Mouse (Mus musculus): ENCODE data around the gene AC140267.1. TPM values are rescaled to one million over a fixed set of nuclear protein-coding genes. Genes with fewer than 3 reads are reported as not detected.
A peak's percentile ranks its signal among the peaks of the same experiment; 100 is the strongest.

Gene AC140267.1
- total and polyA plus RNA-seq, 3 experiments: 1.9 TPM; not detected in 2

DNA sequence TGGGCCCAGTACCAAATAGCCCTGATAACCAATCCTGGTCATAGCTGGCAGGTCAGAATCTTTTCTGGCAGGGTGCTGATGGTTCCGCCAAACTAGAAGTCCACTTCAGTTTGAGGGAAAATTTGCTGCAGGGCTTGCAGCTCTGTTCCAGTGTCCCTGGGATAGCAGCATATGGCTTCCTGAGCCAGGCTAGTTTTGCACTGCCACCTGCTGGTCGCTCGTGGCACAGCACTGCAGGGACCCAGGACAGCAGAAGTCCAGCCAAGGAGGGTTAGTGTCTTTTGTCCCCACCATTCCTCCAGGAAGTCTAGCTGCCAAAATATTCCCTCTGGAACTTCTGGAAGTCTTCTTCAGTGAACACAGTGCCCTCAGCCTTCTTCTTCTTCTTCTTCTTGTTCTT lies 25.0 kb downstream of the AC140267.1 start:
- TF ChIP-seq CHD1 (IDR thresholded peaks at IDR 0.05; ENCODE audit: low read depth, low read length) (no peak), CTCF (IDR thresholded peaks at IDR 0.05 in 2 of 3, conservative IDR thresholded peaks at IDR 0.05 in 1 of 3; ENCODE audit: control insufficient read depth in 1 of 3, insufficient read depth in 1 of 3, low read depth in 2 of 3, low read length in 3 of 3, poor library complexity in 1 of 3, severe bottlenecking in 1 of 3) (peak; percentile 88 to 98 (median 97)), RAD21 (IDR thresholded peaks at IDR 0.05; ENCODE audit: low read depth, low read length) (peak; percentile 59), MXI1 (IDR thresholded peaks at IDR 0.05; ENCODE audit: low read depth, low read length) (no peak), UBTF (IDR thresholded peaks at IDR 0.05; ENCODE audit: borderline replicate concordance, insufficient read depth, low read depth, low read length) (no peak), RCOR1 (IDR thresholded peaks at IDR 0.05; ENCODE audit: low read depth, low read length) (no peak), SMC3 (IDR thresholded peaks at IDR 0.05; ENCODE audit: low read depth, low read length) (peak; percentile 71), ZC3H11A (IDR thresholded peaks at IDR 0.05; ENCODE audit: low read depth, low read length) (no peak), MYC (IDR thresholded peaks at IDR 0.05; ENCODE audit: low read depth, low read length) (peak; percentile 44; the same call in 1 of the 2 replicates), MYB (IDR thresholded peaks at IDR 0.05; ENCODE audit: low read depth, low read length) (no peak)
- Histone ChIP-seq H3K4me3 (ENCODE audit: control insufficient read depth in 1 of 2, insufficient read depth in 1 of 2, low read depth in 2 of 2, low read length in 2 of 2) (no peak overlapping the region), H3K9ac (ENCODE audit: control insufficient read depth, low read depth, low read length, poor library complexity, severe bottlenecking) (no peak overlapping the region), H3K36me3 (ENCODE audit: control insufficient read depth in 1 of 2, insufficient read depth in 2 of 2, low read length in 2 of 2) (peaks cover 7 to 11% of the 10 kb centered on the region in 2 experiments; a peak in 3 of 4 replicates), H3K9me3 (replicated peaks; ENCODE audit: insufficient read depth, low read length) (no peaks in the 10 kb centered on the region), H3K27me3 (ENCODE audit: control insufficient read depth in 1 of 2, insufficient read depth in 2 of 2, low read length in 2 of 2) (no peaks in the 10 kb centered on the region), H3K27ac (ENCODE audit: control insufficient read depth, low read depth, low read length) (no peak overlapping the region), H3K4me1 (ENCODE audit: control insufficient read depth in 1 of 2, insufficient read depth in 2 of 2, low read length in 2 of 2) (peaks cover 0 to 11% of the 10 kb centered on the region in 2 experiments; a peak in 2 of 4 replicates), H3K79me2 (ENCODE audit: control insufficient read depth, insufficient read depth, low read length, poor library complexity) (peaks cover 30% of the 10 kb centered on the region)
- peak; percentile 84 for DNase-seq (ENCODE audit: low read depth, low spot score)

DNA sequence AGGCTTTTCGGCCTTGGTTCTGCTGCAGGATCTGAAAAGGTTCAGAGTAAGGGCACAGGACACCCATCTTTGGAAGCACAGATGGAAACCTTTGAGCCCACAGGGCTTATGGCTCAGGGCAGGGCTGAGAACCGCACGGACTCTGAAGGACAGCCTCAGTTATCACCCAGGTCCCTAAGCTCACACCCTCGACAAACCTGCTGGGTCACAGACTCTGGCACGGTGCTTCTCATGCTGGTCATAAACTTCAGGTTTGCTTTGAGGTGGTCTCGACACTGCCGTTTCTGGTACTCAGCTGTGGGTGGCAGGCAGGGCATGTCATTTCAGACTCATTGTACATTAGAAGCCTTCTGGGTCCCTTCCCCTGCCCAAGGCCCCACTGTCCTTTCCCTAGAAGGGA lies 25.5 kb downstream of the AC140267.1 start:
- Histone ChIP-seq H3K9ac (ENCODE audit: control insufficient read depth, low read depth, low read length, poor library complexity, severe bottlenecking) (no peak overlapping the region), H3K4me1 (ENCODE audit: control insufficient read depth in 1 of 2, insufficient read depth in 2 of 2, low read length in 2 of 2) (peaks cover 0 to 11% of the 10 kb centered on the region in 2 experiments; a peak in 2 of 4 replicates), H3K27me3 (ENCODE audit: control insufficient read depth in 1 of 2, insufficient read depth in 2 of 2, low read length in 2 of 2) (no peaks in the 10 kb centered on the region), H3K36me3 (ENCODE audit: control insufficient read depth in 1 of 2, insufficient read depth in 2 of 2, low read length in 2 of 2) (peaks cover 6 to 11% of the 10 kb centered on the region in 2 experiments; a peak in 3 of 4 replicates), H3K79me2 (ENCODE audit: control insufficient read depth, insufficient read depth, low read length, poor library complexity) (peaks cover 25% of the 10 kb centered on the region), H3K27ac (ENCODE audit: control insufficient read depth, low read depth, low read length) (no peak overlapping the region), H3K4me3 (ENCODE audit: control insufficient read depth in 1 of 2, insufficient read depth in 1 of 2, low read depth in 2 of 2, low read length in 2 of 2) (no peak overlapping the region), H3K9me3 (replicated peaks; ENCODE audit: insufficient read depth, low read length) (no peaks in the 10 kb centered on the region)
- DNase-seq (ENCODE audit: low read depth, low spot score): peak; percentile 16
- TF ChIP-seq EP300 (IDR thresholded peaks at IDR 0.05; ENCODE audit: low read depth in 1 of 2, low read length in 2 of 2): no peak
- TF ChIP-seq SMC3 (IDR thresholded peaks at IDR 0.05; ENCODE audit: low read depth, low read length): no peak
- no peak for TF ChIP-seq BHLHE40 (IDR thresholded peaks at IDR 0.05; ENCODE audit: borderline replicate concordance, low read depth, low read length)
- TF ChIP-seq TBP (IDR thresholded peaks at IDR 0.05; ENCODE audit: low read depth, low read length): no peak
- TF ChIP-seq UBTF (IDR thresholded peaks at IDR 0.05; ENCODE audit: borderline replicate concordance, insufficient read depth, low read depth, low read length): no peak
- no peak for TF ChIP-seq MAFK (IDR thresholded peaks at IDR 0.05; ENCODE audit: borderline replicate concordance, low read depth, low read length)
- no peak for TF ChIP-seq CHD2 (IDR thresholded peaks at IDR 0.05; ENCODE audit: low read length)
- TF ChIP-seq RCOR1 (IDR thresholded peaks at IDR 0.05; ENCODE audit: low read depth, low read length): no peak
- no peak for TF ChIP-seq GATA1 (IDR thresholded peaks at IDR 0.05; ENCODE audit: low read depth, low read length)
- no peak for TF ChIP-seq ZC3H11A (IDR thresholded peaks at IDR 0.05; ENCODE audit: low read depth, low read length)
- no peak for TF ChIP-seq MAZ (IDR thresholded peaks at IDR 0.05; ENCODE audit: low read depth, low read length)
- no peak for TF ChIP-seq POLR2AphosphoS5 (IDR thresholded peaks at IDR 0.05; ENCODE audit: borderline replicate concordance, low read depth, low read length)
- no peak for TF ChIP-seq CHD1 (IDR thresholded peaks at IDR 0.05; ENCODE audit: low read depth, low read length)
- TF ChIP-seq SIN3A (IDR thresholded peaks at IDR 0.05; ENCODE audit: low read length): no peak
- TF ChIP-seq JUND (IDR thresholded peaks at IDR 0.05; ENCODE audit: low read depth, low read length): no peak
- TF ChIP-seq MAX (IDR thresholded peaks at IDR 0.05; ENCODE audit: low read length): no peak
- no peak for TF ChIP-seq GABPA (IDR thresholded peaks at IDR 0.05; ENCODE audit: low read depth, low read length)
- no peak for TF ChIP-seq MXI1 (IDR thresholded peaks at IDR 0.05; ENCODE audit: low read depth, low read length)

All from MEL (cell line).